Mouse (Mus musculus): ENCODE results near the gene Lamtor5.

GRCm38 (mm10) chr3:107249042-107249441 is 29.6 kb upstream of the Lamtor5 start:
- TF ChIP-seq CTCF (IDR thresholded peaks at IDR 0.05; ENCODE audit: low read depth), result no peak
- TF ChIP-seq EP300 (IDR thresholded peaks at IDR 0.05; ENCODE audit: low read depth), result no peak

Measured in liver, postnatal 0 days (tissue).